Mouse (Mus musculus) C2C12 (cell line): Measurements from ENCODE around the gene 1810049J17Rik. TPM values are rescaled to one million over a fixed set of nuclear protein-coding genes. Genes with fewer than 3 reads are reported as not detected.

Experiments
- H3K27me3 ChIP-seq: one replicate; pipeline ENCODE4 v1.6.1; 2011; ENCODE audit not compliant: control insufficient read depth, insufficient read depth, insufficient read length
- H3K36me3 ChIP-seq: one replicate; pipeline ENCODE4 v1.6.1; 2011; ENCODE audit not compliant: control insufficient read depth, insufficient read depth
- H3K4me3 ChIP-seq: one replicate; pipeline ENCODE4 v1.5.1; 2011; ENCODE audit warnings: mild to moderate bottlenecking, control low read depth; ENCODE audit not compliant: poor library complexity, insufficient read depth, severe bottlenecking
- H3K79me2 ChIP-seq: one replicate; pipeline ENCODE4 v1.6.1; 2011; ENCODE audit not compliant: control insufficient read depth, insufficient read depth
- H3K79me3 ChIP-seq: one replicate; pipeline ENCODE4 v1.6.1; 2011; ENCODE audit warnings: low read depth, control low read depth
- H3ac ChIP-seq: one replicate; pipeline ENCODE3; 2011; ENCODE audit warnings: low read depth; ENCODE audit not compliant: control insufficient read depth, insufficient read length
- CEBPB ChIP-seq: IDR thresholded peaks from one replicate; pipeline ENCODE4 v1.6.1; 2011; ENCODE audit warnings: low read depth, mild to moderate bottlenecking, control low read depth, moderate library complexity
- CTCF ChIP-seq: IDR thresholded peaks from one replicate; pipeline ENCODE4 v1.5.1; 2011; ENCODE audit not compliant: control insufficient read depth, insufficient read depth, insufficient read length
- FOSL1 ChIP-seq: IDR thresholded peaks from one replicate; pipeline ENCODE4 v1.8.0; 2011; ENCODE audit warnings: mild to moderate bottlenecking, low read length; ENCODE audit not compliant: poor library complexity, insufficient read depth, severe bottlenecking
- MAX ChIP-seq: IDR thresholded peaks from one replicate; pipeline ENCODE4 v1.6.1; 2011; ENCODE audit warnings: mild to moderate bottlenecking, control low read depth
- MYOD1 ChIP-seq: IDR thresholded peaks from one replicate; pipeline ENCODE4 v1.6.1; 2011; ENCODE audit warnings: low read depth; ENCODE audit not compliant: control insufficient read depth, insufficient read length
- MYOG ChIP-seq: IDR thresholded peaks from one replicate; pipeline ENCODE4 v1.6.1; 2011; ENCODE audit not compliant: control insufficient read depth, insufficient read length; ENCODE audit errors: extremely low read depth
- USF1 ChIP-seq: IDR thresholded peaks from one replicate; pipeline ENCODE4 v1.6.1; 2011; ENCODE audit warnings: low read depth, mild to moderate bottlenecking, control low read depth, moderate library complexity
- polyA plus RNA-seq: library from polyadenylated mRNA; unstranded; fragments of >200 nt; fragmentation: generic; extraction: Trizol; gene quantifications from one replicate; pipeline ENCODE4 v1.2.1, GENCODE M21; 2012; ENCODE audit warnings: missing spikeins

Gene 1810049J17Rik
- polyA plus RNA-seq, 1 experiment, result 4.8 TPM

- peaks cover 24% of the 10 kb centered on the region for H3K79me2 ChIP-seq
- no peak overlapping the region for H3ac ChIP-seq
- TF ChIP-seq MYOD1, result no peak
- no peak for TF ChIP-seq MYOG
- no peak for TF ChIP-seq MAX
- TF ChIP-seq FOSL1, result no peak
- no peak for TF ChIP-seq CTCF
- no peak for TF ChIP-seq CEBPB
- TF ChIP-seq USF1, result no peak
- H3K27me3 ChIP-seq, result no peaks in the 10 kb centered on the region
- no peak overlapping the region for H3K4me3 ChIP-seq
- peaks cover 89% of the 10 kb centered on the region for H3K36me3 ChIP-seq
- H3K79me3 ChIP-seq, result peaks cover 8% of the 10 kb centered on the region
These were observed 29.8 kb upstream of the 1810049J17Rik start for GRCm38 (mm10) chr15:12351470-12351869.

- TF ChIP-seq MAX (no peak), MYOG (no peak)
- Histone ChIP-seq H3K4me3 (no peak overlapping the region), H3ac (no peak overlapping the region), H3K36me3 (peaks cover 91% of the 10 kb centered on the region), H3K79me2 (peaks cover 40% of the 10 kb centered on the region), H3K27me3 (no peaks in the 10 kb centered on the region), H3K79me3 (peaks cover 16% of the 10 kb centered on the region)
These were observed 28.1 kb upstream of the 1810049J17Rik start for GRCm38 (mm10) chr15:12349840-12350239.

- Histone ChIP-seq H3K79me2 (peaks cover 49% of the 10 kb centered on the region), H3ac (no peak overlapping the region), H3K4me3 (no peak overlapping the region), H3K27me3 (no peaks in the 10 kb centered on the region), H3K79me3 (peaks cover 17% of the 10 kb centered on the region), H3K36me3 (peaks cover 91% of the 10 kb centered on the region)
- TF ChIP-seq CEBPB (no peak), FOSL1 (no peak), CTCF (no peak)
These were observed 27.3 kb upstream of the 1810049J17Rik start for GRCm38 (mm10) chr15:12348950-12349349.

- Histone ChIP-seq H3K79me3 (peaks cover 32% of the 10 kb centered on the region), H3K27me3 (no peaks in the 10 kb centered on the region), H3ac (no peak overlapping the region), H3K4me3 (no peak overlapping the region), H3K79me2 (peaks cover 66% of the 10 kb centered on the region), H3K36me3 (peaks cover 90% of the 10 kb centered on the region)
- no peak for TF ChIP-seq CTCF
- TF ChIP-seq USF1, result no peak
- no peak for TF ChIP-seq MAX
- TF ChIP-seq FOSL1, result no peak
- TF ChIP-seq MYOG, result no peak
- no peak for TF ChIP-seq MYOD1
- TF ChIP-seq CEBPB, result no peak
These were observed 25.2 kb upstream of the 1810049J17Rik start for GRCm38 (mm10) chr15:12346916-12347315.

GRCm38 (mm10) chr15:12341401-12341758, 19.7 kb upstream of the 1810049J17Rik start:
- peaks cover 76% of the 10 kb centered on the region for H3K36me3 ChIP-seq
- peaks cover 96% of the 10 kb centered on the region for H3K79me2 ChIP-seq
- peaks cover 77% of the 10 kb centered on the region for H3K79me3 ChIP-seq
- H3K27me3 ChIP-seq, result no peaks in the 10 kb centered on the region
- H3ac ChIP-seq, result no peak overlapping the region
- TF ChIP-seq MAX (no peak), USF1 (no peak), MYOG (no peak), CTCF (no peak), CEBPB (no peak), FOSL1 (no peak), MYOD1 (no peak)
- no peak overlapping the region for H3K4me3 ChIP-seq

- H3K27me3 ChIP-seq, result no peaks in the 10 kb centered on the region
- TF ChIP-seq MAX, result no peak
- TF ChIP-seq MYOD1, result no peak
- TF ChIP-seq FOSL1, result no peak
- TF ChIP-seq CTCF, result no peak
- no peak for TF ChIP-seq USF1
- no peak for TF ChIP-seq CEBPB
- no peak for TF ChIP-seq MYOG
- no peak overlapping the region for H3K4me3 ChIP-seq
- H3K36me3 ChIP-seq, result peaks cover 70% of the 10 kb centered on the region
- H3K79me3 ChIP-seq, result peaks cover 76% of the 10 kb centered on the region
- no peak overlapping the region for H3ac ChIP-seq
- H3K79me2 ChIP-seq, result peaks cover 96% of the 10 kb centered on the region
These were observed 19.1 kb upstream of the 1810049J17Rik start for GRCm38 (mm10) chr15:12340536-12341400.
